Mouse (Mus musculus) adrenal gland, adult 2 months (tissue): Measurements from ENCODE around the gene D8Ertd738e. TPM values are rescaled to one million over a fixed set of nuclear protein-coding genes. Genes with fewer than 3 reads are reported as not detected.

Experiments used
- DNase-seq: peaks from one replicate; pipeline ENCODE4 v3.0.0; 2021
- polyA plus RNA-seq: library from polyadenylated mRNA; depleted of rRNA; stranded (reverse); fragments of >200 nt; gene quantifications from 2 replicates; pipeline ENCODE4 v1.2.3, GENCODE M21; 2012
- total RNA-seq, 2 experiments: library from RNA; stranded (reverse); gene quantifications; 2 replicates each; pipeline ENCODE4 v1.2.3; 2021

The D8Ertd738e gene
- total and polyA plus RNA-seq, 3 experiments: 67.3 to 291 (median 268) TPM

- no peak for DNase-seq
Measured at GRCm38 (mm10) chr8:84236410-84236997, 13.0 kb downstream of the D8Ertd738e start.

- DNase-seq: peak; percentile 90
Measured at GRCm38 (mm10) chr8:84235746-84236409, 13.6 kb downstream of the D8Ertd738e start.

- peak; percentile 85 for DNase-seq
Measured at GRCm38 (mm10) chr8:84233055-84233454, 16.5 kb downstream of the D8Ertd738e start.

- no peak for DNase-seq
Measured at GRCm38 (mm10) chr8:84230735-84231134, 18.8 kb downstream of the D8Ertd738e start.

DNA sequence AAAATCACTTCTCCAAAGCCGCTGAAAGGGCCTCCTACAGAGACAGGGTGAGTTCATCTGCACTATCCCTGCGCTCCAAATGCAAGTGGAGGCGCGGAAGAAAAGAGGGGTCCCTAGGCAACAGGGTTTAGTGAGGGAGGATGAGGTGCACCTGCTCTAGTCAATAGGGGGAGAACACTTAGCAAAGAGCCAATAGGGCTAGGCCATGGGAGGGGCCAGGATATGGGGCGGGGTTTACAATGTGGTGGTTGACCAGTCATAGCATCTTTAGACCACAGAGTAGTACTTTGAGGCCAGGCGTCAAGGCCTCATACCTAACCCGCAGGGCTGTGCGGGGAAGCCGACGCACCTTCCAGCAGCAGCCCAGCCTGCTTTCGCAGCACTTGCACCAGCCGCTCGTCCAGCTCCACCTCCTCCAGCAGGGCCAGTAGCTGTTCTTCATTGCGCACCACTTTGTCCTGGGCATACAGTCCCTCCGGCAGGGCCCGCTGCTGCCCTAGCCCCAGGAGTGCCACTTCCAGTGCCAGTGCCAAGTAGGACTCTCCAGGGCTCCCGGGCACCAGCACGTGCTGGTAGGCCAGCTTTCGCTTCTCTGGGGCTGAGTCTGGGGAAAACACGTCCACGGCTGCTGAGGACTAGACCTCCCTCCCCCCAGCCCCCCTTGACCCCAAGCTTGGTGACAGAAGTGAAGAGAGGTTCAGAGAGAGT, 26.0 kb downstream of the D8Ertd738e start:
- DNase-seq: peak; percentile 37

GRCm38 (mm10) chr8:84222566-84223165, 26.9 kb downstream of the D8Ertd738e start:
- DNase-seq: no peak

GRCm38 (mm10) chr8:84220105-84220504, 29.4 kb downstream of the D8Ertd738e start:
- no peak for DNase-seq

GRCm38 (mm10) chr8:84218143-84218542, 31.4 kb downstream of the D8Ertd738e start:
- no peak for DNase-seq

GRCm38 (mm10) chr8:84217206-84217605, 32.3 kb downstream of the D8Ertd738e start:
- no peak for DNase-seq

GRCm38 (mm10) chr8:84213277-84213676, 36.2 kb downstream of the D8Ertd738e start:
- no peak for DNase-seq

- no peak for DNase-seq
Measured at GRCm38 (mm10) chr8:84211881-84212563, 37.5 kb downstream of the D8Ertd738e start.

- DNase-seq: no peak
Measured at GRCm38 (mm10) chr8:84211202-84211601, 38.3 kb downstream of the D8Ertd738e start.

DNA sequence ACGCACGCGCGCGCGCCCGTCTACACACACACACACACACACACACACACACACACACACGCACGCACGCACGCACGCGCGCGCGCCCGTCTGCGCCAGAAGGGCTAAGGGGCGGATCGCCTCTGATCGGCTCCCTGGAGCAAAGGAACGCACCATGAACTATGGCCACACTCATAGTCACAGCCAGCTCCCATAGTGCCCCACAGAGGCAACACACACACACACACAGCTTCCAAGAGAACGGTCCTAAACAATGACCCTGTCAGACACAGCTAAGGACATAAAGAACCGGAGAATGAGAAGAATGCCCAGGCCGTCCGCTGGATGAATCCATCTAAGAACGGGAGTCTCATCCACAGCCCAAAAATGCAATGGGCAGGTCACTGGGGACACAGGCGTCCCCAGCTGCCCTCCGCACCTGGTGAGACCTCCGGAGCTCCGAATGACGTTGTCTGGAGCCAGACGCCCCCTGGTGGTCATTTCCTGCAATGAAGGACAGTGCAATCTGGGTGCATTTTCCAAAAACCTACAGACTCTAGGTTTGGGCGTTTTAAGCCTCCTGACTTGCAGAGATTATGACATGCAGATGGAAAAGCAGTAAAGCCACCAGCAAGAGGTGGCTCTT, 39.2 kb downstream of the D8Ertd738e start:
- peak; percentile 82 for DNase-seq

GRCm38 (mm10) chr8:84208381-84209380, 40.8 kb downstream of the D8Ertd738e start:
- DNase-seq: no peak

DNA sequence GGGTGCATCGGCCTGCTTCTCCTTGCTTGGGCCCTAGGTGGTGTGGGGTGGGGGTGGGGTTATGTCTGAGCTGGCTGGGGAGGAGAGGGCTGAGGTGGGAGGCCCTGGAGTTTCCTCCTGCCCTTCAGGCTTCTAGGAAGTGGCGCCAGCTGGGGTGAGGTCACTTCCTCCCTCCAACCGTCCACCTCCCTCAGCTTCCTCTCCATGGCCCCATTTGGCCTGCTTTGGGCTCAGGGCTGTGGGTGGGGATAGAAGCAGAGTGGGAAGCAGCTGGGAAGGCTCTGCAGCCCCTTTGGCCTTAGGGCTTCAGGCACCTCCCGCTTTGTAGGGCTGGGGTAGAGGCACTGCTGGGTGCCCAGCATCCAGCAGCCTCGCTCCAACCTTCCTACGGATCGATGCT, 41.7 kb downstream of the D8Ertd738e start:
- peak; percentile 73 for DNase-seq

GRCm38 (mm10) chr8:84206666-84207065, 42.9 kb downstream of the D8Ertd738e start:
- DNase-seq: no peak

DNA sequence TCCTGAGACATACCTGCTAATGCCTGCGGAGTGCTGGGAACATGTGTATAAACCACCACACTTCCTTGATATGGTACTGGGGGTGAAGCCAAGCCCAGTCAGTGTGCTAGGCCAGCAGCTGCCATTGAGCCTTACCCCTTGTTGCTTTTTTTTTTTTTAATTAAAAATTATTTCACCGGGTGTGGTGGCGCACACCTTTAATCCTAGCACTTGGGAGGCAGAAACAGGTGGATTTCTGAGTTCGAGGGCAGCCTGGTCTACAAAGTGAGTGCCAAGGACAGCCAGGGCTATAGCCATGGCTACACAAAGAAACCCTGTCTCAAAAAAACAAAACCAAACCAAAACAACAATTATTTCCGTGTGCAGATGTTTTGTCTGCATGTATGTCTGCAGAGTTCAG, 44.4 kb downstream of the D8Ertd738e start:
- DNase-seq: no peak

- DNase-seq: peak; percentile 88
Measured at GRCm38 (mm10) chr8:84203975-84204772, 45.3 kb downstream of the D8Ertd738e start.
